Mouse (Mus musculus): Measurements from ENCODE around the gene Plekha6. TPM values are rescaled to one million over a fixed set of nuclear protein-coding genes. Genes with fewer than 3 reads are reported as not detected.
A peak's percentile ranks its signal among the peaks of the same experiment; 100 is the strongest.

Gene Plekha6
- total RNA-seq, 2 experiments from 2014 or later, result 1.7 TPM; not detected in 1

- ATAC-seq (replicated peaks; ENCODE audit: poor library complexity, severe bottlenecking), result no peak
These were observed 46.8 kb downstream of the Plekha6 start for GRCm38 (mm10) chr1:133210766-133211165.

- ATAC-seq (replicated peaks; ENCODE audit: poor library complexity, severe bottlenecking), result no peak
These were observed 48.3 kb downstream of the Plekha6 start for GRCm38 (mm10) chr1:133212273-133212672.

GRCm38 (mm10) chr1:133213098-133213497 is 49.1 kb downstream of the Plekha6 start:
- no peak for ATAC-seq (replicated peaks; ENCODE audit: poor library complexity, severe bottlenecking)

GRCm38 (mm10) chr1:133213901-133214300 is 49.9 kb downstream of the Plekha6 start:
- no peak for ATAC-seq (replicated peaks; ENCODE audit: poor library complexity, severe bottlenecking)

GRCm38 (mm10) chr1:133214672-133215359 is 50.8 kb downstream of the Plekha6 start:
- peak; percentile 91 for ATAC-seq (replicated peaks; ENCODE audit: poor library complexity, severe bottlenecking)

- ATAC-seq (replicated peaks; ENCODE audit: poor library complexity, severe bottlenecking), result no peak
These were observed 51.3 kb downstream of the Plekha6 start for GRCm38 (mm10) chr1:133215360-133215700.

- no peak for ATAC-seq (replicated peaks; ENCODE audit: poor library complexity, severe bottlenecking)
These were observed 51.7 kb downstream of the Plekha6 start for GRCm38 (mm10) chr1:133215753-133216152.

- no peak for ATAC-seq (replicated peaks; ENCODE audit: poor library complexity, severe bottlenecking)
These were observed 53.0 kb downstream of the Plekha6 start for GRCm38 (mm10) chr1:133217031-133217430.

- no peak for ATAC-seq (replicated peaks; ENCODE audit: poor library complexity, severe bottlenecking)
These were observed 55.1 kb downstream of the Plekha6 start for GRCm38 (mm10) chr1:133219106-133219505.

GRCm38 (mm10) chr1:133221459-133221858 is 57.4 kb downstream of the Plekha6 start:
- ATAC-seq (replicated peaks; ENCODE audit: poor library complexity, severe bottlenecking), result no peak

GRCm38 (mm10) chr1:133222445-133222995 is 58.5 kb downstream of the Plekha6 start:
- peak; percentile 79 for ATAC-seq (replicated peaks; ENCODE audit: poor library complexity, severe bottlenecking)

- no peak for ATAC-seq (replicated peaks; ENCODE audit: poor library complexity, severe bottlenecking)
These were observed 60.7 kb downstream of the Plekha6 start for GRCm38 (mm10) chr1:133224674-133225073.

GRCm38 (mm10) chr1:133225137-133225536 is 61.1 kb downstream of the Plekha6 start:
- ATAC-seq (replicated peaks; ENCODE audit: poor library complexity, severe bottlenecking), result no peak

- ATAC-seq (replicated peaks; ENCODE audit: poor library complexity, severe bottlenecking), result no peak
These were observed 61.6 kb downstream of the Plekha6 start for GRCm38 (mm10) chr1:133225561-133225960.

- no peak for ATAC-seq (replicated peaks; ENCODE audit: poor library complexity, severe bottlenecking)
These were observed 62.1 kb downstream of the Plekha6 start for GRCm38 (mm10) chr1:133225963-133226660.

GRCm38 (mm10) chr1:133226928-133227327 is 62.9 kb downstream of the Plekha6 start:
- no peak for ATAC-seq (replicated peaks; ENCODE audit: poor library complexity, severe bottlenecking)

GRCm38 (mm10) chr1:133227378-133227777 is 63.4 kb downstream of the Plekha6 start:
- peak; percentile 62 for ATAC-seq (replicated peaks; ENCODE audit: poor library complexity, severe bottlenecking)

GRCm38 (mm10) chr1:133228809-133229487 is 64.9 kb downstream of the Plekha6 start:
- ATAC-seq (replicated peaks; ENCODE audit: poor library complexity, severe bottlenecking), result peak; percentile 64

GRCm38 (mm10) chr1:133231523-133232193 is 67.6 kb downstream of the Plekha6 start:
- ATAC-seq (replicated peaks; ENCODE audit: poor library complexity, severe bottlenecking), result no peak

- ATAC-seq (replicated peaks; ENCODE audit: poor library complexity, severe bottlenecking), result no peak
These were observed 71.9 kb downstream of the Plekha6 start for GRCm38 (mm10) chr1:133235909-133236308.
